Mouse (Mus musculus) heart, embryonic 11.5 days (tissue): ENCODE results near the gene Zfp781. TPM values are rescaled to one million over a fixed set of nuclear protein-coding genes. Genes with fewer than 3 reads are reported as not detected.
A peak's percentile ranks its signal among the peaks of the same experiment; 100 is the strongest.
"Not testable (repeated sequence)": the region's sequence is repeated elsewhere in the genome, so short reads cannot be mapped to it uniquely, and the experiment has no call there.

ENCODE experiments used
- ATAC-seq: fragments of 200-750 bp; cut with Nextera tagmentation; replicated peaks from 2 replicates; pipeline ENCODE4 v1.8.0; 2017; ENCODE audit warnings: moderate library complexity; ENCODE audit not compliant: insufficient number of reproducible peaks, low FRiP score, low TSS enrichment
- H3K27ac ChIP-seq: fragments of 300-500 bp; sonication (generic); 2 replicates; pipeline ENCODE4 v1.5.1; 2014; ENCODE audit warnings: mild to moderate bottlenecking, low read depth, low read length
- H3K27me3 ChIP-seq: fragments of 300-500 bp; sonication (generic); 2 replicates; pipeline ENCODE4 v1.6.1; 2014; ENCODE audit warnings: mild to moderate bottlenecking, low read length, mixed read lengths; ENCODE audit not compliant: control insufficient read depth, insufficient read depth
- H3K36me3 ChIP-seq: fragments of 300-500 bp; sonication (generic); 2 replicates; pipeline ENCODE4 v1.6.1; 2014; ENCODE audit warnings: mild to moderate bottlenecking, low read length, moderate library complexity, mixed read lengths; ENCODE audit not compliant: control insufficient read depth, insufficient read depth
- H3K4me1 ChIP-seq: fragments of 300-500 bp; sonication (generic); 2 replicates; pipeline ENCODE4 v1.6.1; 2014; ENCODE audit warnings: low read length; ENCODE audit not compliant: control insufficient read depth, insufficient read depth
- H3K4me2 ChIP-seq: fragments of 300-500 bp; sonication (generic); 2 replicates; pipeline ENCODE4 v1.6.1; 2014; ENCODE audit warnings: mild to moderate bottlenecking, moderate library complexity
- H3K4me3 ChIP-seq: fragments of 300-500 bp; sonication (generic); 2 replicates; pipeline ENCODE4 v1.5.1; 2014; ENCODE audit warnings: low read depth, low read length
- H3K9ac ChIP-seq: fragments of 300-500 bp; sonication (generic); 2 replicates; pipeline ENCODE4 v1.6.1; 2014; ENCODE audit warnings: mild to moderate bottlenecking, low read depth, low read length, moderate library complexity
- H3K9me3 ChIP-seq: fragments of 300-500 bp; sonication (generic); replicated peaks from 2 replicates; pipeline ENCODE4 v1.6.1; 2016; ENCODE audit warnings: low read length; ENCODE audit not compliant: control insufficient read depth
- WGBS: fragments of 180-500 bp; shearing (Covaris S2); extraction: QIAGEN DNeasy Blood & Tissue Kit; methylation state at CpG from one replicate; pipeline ENCODE4 v1.1.7; 2014; ENCODE audit not compliant: insufficient replicate concordance; 5-methylcytosine and 5-hydroxymethylcytosine counted together
- polyA plus RNA-seq: library from polyadenylated mRNA; unstranded; fragments of >200 nt; fragmentation: Nextera tagmentation; extraction: Ambion mirVana; gene quantifications from 2 replicates; pipeline ENCODE4 v1.2.1, GENCODE M21; 2014

Gene Zfp781
- 2.4 and 2.5 TPM in 2 replicates for polyA plus RNA-seq

DNA sequence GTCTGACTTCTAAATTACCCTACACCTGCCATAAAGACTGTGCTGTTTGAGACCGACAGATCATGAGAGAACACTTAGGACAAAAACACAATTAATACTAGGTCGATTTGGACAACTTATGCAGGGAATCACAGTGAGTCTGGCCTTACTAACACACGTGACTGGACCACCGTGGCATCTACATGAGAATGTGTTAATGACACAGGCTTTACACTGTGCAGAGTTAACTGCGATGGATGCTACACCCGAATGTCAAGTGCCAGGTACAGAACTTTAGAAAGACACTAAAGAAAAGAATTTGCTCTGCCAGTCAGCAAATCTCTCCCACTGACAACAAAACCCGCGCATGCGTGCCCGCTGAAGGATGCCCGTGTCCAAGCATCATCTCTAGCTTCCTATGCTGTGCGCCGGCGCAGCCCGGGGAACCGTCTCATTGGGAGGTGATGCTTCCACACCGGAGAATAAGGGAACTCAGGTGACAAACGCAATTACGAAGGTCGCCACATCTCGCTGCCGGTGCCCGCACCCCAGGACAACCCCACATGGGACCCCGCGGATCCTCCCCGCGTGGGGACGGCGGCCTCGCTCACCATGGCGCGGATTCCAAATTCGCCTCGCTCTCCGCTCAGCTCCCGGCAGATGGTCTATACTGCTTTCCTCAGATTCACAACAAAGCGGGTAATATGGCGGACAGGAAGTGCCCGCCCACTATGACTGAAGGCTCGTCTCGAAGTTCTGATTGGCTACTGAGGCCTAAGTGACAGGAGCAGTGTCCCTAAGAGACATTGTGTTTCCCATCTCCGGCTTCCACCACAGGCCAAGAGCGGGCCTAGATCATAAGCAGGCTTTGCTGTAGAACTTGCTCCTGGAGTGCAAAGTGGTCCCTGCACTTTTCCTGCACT, at the start of gene Zfp781:
Zfp781 (minus strand) TSS at position 639 of the 902 bp plus-strand sequence.
- H3K27ac ChIP-seq, H3K4me3 ChIP-seq, H3K4me1 ChIP-seq, H3K27me3 ChIP-seq, H3K36me3 ChIP-seq, H3K9me3 ChIP-seq, H3K4me2 ChIP-seq, H3K9ac ChIP-seq: not testable (repeated sequence)
- no CpG with 5 or more reads among the region's 43 CpGs for WGBS
- peak; percentile 90 for ATAC-seq

DNA sequence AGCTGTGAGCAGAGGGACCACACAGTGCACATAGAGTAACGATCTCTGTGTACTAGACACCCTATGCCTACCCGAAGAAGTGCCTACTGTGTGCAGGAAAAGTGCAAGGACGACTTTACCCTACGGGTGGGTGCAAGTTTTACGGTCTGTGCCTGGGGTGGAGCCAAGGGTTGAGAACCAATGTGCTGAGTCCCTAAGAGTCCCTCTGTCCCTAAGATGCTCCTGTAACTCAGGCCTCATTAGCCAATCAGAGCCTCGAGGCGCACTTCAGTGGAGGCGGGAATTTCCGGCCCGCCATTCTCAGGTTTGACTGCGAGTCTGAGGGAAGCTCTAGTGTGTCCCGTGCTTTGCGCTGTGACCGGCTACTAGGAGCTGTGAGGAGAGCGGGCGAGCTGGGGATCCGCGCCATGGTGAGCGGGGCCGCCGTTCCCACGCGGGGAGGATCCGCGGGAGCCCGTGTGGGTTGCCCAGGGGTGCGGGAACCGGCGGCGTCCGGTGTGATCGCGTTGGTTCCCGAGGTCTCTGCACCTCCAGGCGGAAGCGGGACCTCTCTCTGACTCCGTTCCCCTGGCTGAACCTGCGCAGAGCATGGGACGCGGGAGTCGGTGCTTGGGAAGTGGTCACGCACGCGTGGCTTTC, 48.2 kb upstream of the Zfp781 start:
- H3K27me3 ChIP-seq, H3K9me3 ChIP-seq, H3K36me3 ChIP-seq, H3K4me2 ChIP-seq, H3K27ac ChIP-seq, H3K4me1 ChIP-seq, H3K9ac ChIP-seq, H3K4me3 ChIP-seq, ATAC-seq: not testable (repeated sequence)
- WGBS = no CpG with 5 or more reads among the region's 44 CpGs

DNA sequence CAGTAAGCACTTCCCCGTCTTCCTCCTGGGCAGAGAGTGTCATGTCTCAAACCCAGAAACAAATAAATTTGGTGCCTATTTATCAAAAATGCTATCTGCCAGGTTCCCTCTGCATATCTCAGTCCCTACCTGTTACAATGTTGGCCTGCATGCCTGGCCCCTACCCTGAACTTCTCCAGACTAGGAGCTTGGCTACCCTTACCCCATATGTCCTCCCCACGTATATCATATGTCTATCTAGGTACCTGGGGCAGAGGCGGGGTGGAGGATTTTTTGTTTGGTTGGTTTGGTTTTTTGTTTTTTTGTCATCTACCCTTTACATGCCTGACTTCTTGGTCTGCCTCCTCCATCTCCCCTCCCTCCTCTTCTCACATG, 451 bp upstream of the Zfp781 start:
- not testable (repeated sequence) for H3K27ac ChIP-seq, H3K4me2 ChIP-seq, H3K27me3 ChIP-seq, H3K4me1 ChIP-seq, H3K36me3 ChIP-seq, H3K4me3 ChIP-seq, H3K9me3 ChIP-seq, H3K9ac ChIP-seq
- no CpG with 5 or more reads among the region's 3 CpGs for WGBS
- peak; percentile 44; the same call in 1 of the 2 replicates for ATAC-seq

DNA sequence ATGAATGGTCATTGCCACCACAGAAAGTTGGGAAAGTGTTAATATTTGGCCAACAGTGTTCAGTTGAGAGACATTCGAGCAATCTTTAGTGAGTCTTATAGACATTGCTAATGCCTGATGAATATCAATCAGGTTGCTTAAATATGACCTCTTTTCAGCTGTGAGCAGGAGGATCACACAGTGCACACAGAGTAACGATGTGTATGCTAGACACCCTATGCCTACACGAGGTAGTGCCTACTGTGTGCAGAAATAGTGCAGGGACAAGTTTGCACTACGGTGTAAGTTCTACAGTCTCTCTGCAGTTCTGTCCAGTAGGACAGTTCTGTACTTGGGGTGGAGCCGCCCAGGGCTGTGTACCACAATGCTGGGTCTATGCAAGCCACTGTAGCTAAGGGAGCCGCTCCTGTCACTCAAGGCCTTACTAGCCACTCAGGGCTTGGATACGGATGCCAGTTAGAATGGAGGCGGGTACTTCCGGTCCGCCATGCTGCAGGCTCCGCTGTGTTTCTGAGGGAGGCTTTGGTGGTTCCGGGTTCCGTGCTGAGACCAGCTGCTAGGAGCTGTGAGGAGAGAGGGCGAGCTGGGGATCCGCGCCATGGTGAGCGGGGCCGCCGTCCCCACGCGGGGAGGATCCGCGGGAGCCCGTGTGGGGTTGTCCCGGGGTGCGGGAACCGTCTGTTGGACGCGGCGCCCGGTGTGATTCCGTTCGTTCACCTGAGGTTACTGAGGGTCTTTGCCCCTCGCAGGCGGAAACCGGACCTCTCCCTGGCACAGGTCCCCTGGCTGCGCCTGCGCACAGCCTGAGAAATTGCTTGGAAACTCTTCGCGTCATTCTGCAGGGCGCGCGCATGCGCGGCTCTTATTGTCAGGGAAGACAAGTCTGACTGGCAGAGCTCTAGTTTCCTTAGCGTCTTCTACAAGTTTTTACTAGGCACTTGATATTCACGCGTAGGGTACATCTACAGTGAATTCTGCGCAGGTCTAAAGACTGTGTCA, 66.6 kb downstream of the Zfp781 start, which contains the start of gene Gm32687:
Gm32687 (plus strand) TSS at position 526 of the 999 bp plus-strand sequence.
- not testable (repeated sequence) for H3K4me3 ChIP-seq

More for the DNA sequence above, 66.6 kb downstream of the Zfp781 start, which contains the start of gene Gm32687:
- H3K9me3 ChIP-seq, H3K4me2 ChIP-seq, H3K9ac ChIP-seq, H3K27ac ChIP-seq, H3K27me3 ChIP-seq, H3K36me3 ChIP-seq, H3K4me1 ChIP-seq: not testable (repeated sequence)
- 44% methylated on average over 3 of the region's 49 CpGs for WGBS
- ATAC-seq = peak; percentile 99

Other genes starting within 250 kb of the Zfp781 start
- gene Zfp433, start 225.7 kb downstream of the Zfp781 start, polyA plus RNA-seq = 8.0 and 13.2 TPM in 2 replicates
- gene Gm3055, start 159.3 kb downstream of the Zfp781 start, polyA plus RNA-seq = 6.8 and 7.0 TPM in 2 replicates
- 1.6 and 2.5 TPM in 2 replicates for gene Gm4767, start 118.3 kb downstream of the Zfp781 start, polyA plus RNA-seq
- 5.6 and 6.1 TPM in 2 replicates for gene Gm32687, start 66.5 kb downstream of the Zfp781 start, polyA plus RNA-seq
- 10.6 and 11.4 TPM in 2 replicates for gene Zfp873, start 117.6 kb upstream of the Zfp781 start, polyA plus RNA-seq
- gene BC024063, start 152.9 kb upstream of the Zfp781 start, polyA plus RNA-seq = 2.9 and 3.2 TPM in 2 replicates
- 3.5 and 3.7 TPM in 2 replicates for gene AU041133, start 197.5 kb upstream of the Zfp781 start, polyA plus RNA-seq